Mouse (Mus musculus): Measurements from ENCODE around the gene Tspan17. TPM values are rescaled to one million over a fixed set of nuclear protein-coding genes. Genes with fewer than 3 reads are reported as not detected.

Gene Tspan17
- total RNA-seq, 4 experiments from 2014 or later = 79.3 to 92.1 (median 82.9) TPM

- DNase-seq (ENCODE audit: low spot score in 2 of 2) = no peak
Measured at GRCm38 (mm10) chr13:54803010-54803409, 13.8 kb downstream of the Tspan17 start.

- peak in 1 of 2 experiments; percentile 60 for DNase-seq (ENCODE audit: low spot score in 2 of 2)
Measured at GRCm38 (mm10) chr13:54805134-54805838, 16.1 kb downstream of the Tspan17 start.

GRCm38 (mm10) chr13:54806434-54806976 lies 17.3 kb downstream of the Tspan17 start:
- no peak for DNase-seq (ENCODE audit: low spot score in 2 of 2)

GRCm38 (mm10) chr13:54808067-54808466 lies 18.9 kb downstream of the Tspan17 start:
- DNase-seq (ENCODE audit: low spot score in 2 of 2) = no peak

- no peak for DNase-seq (ENCODE audit: low spot score in 2 of 2)
Measured at GRCm38 (mm10) chr13:54811476-54811875, 22.3 kb downstream of the Tspan17 start.

GRCm38 (mm10) chr13:54813381-54813780 lies 24.2 kb downstream of the Tspan17 start:
- DNase-seq (ENCODE audit: low spot score in 2 of 2) = no peak

- no peak for DNase-seq (ENCODE audit: low spot score in 2 of 2)
Measured at GRCm38 (mm10) chr13:54818399-54819254, 29.4 kb downstream of the Tspan17 start.

GRCm38 (mm10) chr13:54821106-54821505 lies 31.9 kb downstream of the Tspan17 start:
- DNase-seq (ENCODE audit: low spot score in 2 of 2) = no peak

- DNase-seq (ENCODE audit: low spot score in 2 of 2) = no peak
Measured at GRCm38 (mm10) chr13:54821931-54822330, 32.8 kb downstream of the Tspan17 start.

- no peak for DNase-seq (ENCODE audit: low spot score in 2 of 2)
Measured at GRCm38 (mm10) chr13:54824111-54824931, 35.1 kb downstream of the Tspan17 start.

GRCm38 (mm10) chr13:54827992-54828391 lies 38.8 kb downstream of the Tspan17 start:
- DNase-seq (ENCODE audit: low spot score in 2 of 2) = no peak

GRCm38 (mm10) chr13:54828508-54828907 lies 39.3 kb downstream of the Tspan17 start:
- no peak for DNase-seq (ENCODE audit: low spot score in 2 of 2)

GRCm38 (mm10) chr13:54829450-54829849 lies 40.3 kb downstream of the Tspan17 start:
- no peak for DNase-seq (ENCODE audit: low spot score in 2 of 2)

GRCm38 (mm10) chr13:54836351-54837030 lies 47.3 kb downstream of the Tspan17 start:
- no peak for DNase-seq (ENCODE audit: low spot score in 2 of 2)

- DNase-seq (ENCODE audit: low spot score in 2 of 2) = no peak
Measured at GRCm38 (mm10) chr13:54837061-54837460, 47.9 kb downstream of the Tspan17 start.

- DNase-seq (ENCODE audit: low spot score in 2 of 2) = peak; percentile 54 to 63
Measured at GRCm38 (mm10) chr13:54837471-54837889, 48.3 kb downstream of the Tspan17 start.

GRCm38 (mm10) chr13:54838540-54838939 lies 49.4 kb downstream of the Tspan17 start:
- peak in 1 of 2 experiments; percentile 40 for DNase-seq (ENCODE audit: low spot score in 2 of 2)

- no peak for DNase-seq (ENCODE audit: low spot score in 2 of 2)
Measured at GRCm38 (mm10) chr13:54839211-54839610, 50.0 kb downstream of the Tspan17 start.

GRCm38 (mm10) chr13:54844579-54844978 lies 55.4 kb downstream of the Tspan17 start:
- no peak for DNase-seq (ENCODE audit: low spot score in 2 of 2)

All from layer of hippocampus, adult 8-10 months (tissue).